12 mouse cellular contexts compared by ENCODE assay signal in genomic region chr4:141595605-141596268, GRCm38 (mm10). TPM values are rescaled to one million over a fixed set of nuclear protein-coding genes. Genes with fewer than 3 reads are reported as not detected.
DNase-seq lines count a peak whose midpoint lies in the region; ATAC-seq and TF ChIP-seq lines count a peak whose summit lies in the region.
"Had no signal": no experiment of that assay in that cellular context is flagged by ENCODE, and none has a peak within 500 bp of the region (broad histone marks: within the 10 kb centered on the region; RNA-seq: fewer than 3 reads in every experiment).

No protein-coding gene starts in this region.

- no peak overlapping the region for H3K27ac ChIP-seq in hindbrain, postnatal 0 days
- no peak overlapping the region for H3K27ac ChIP-seq in hindbrain, embryonic 11.5 days (ENCODE audit: low read depth, low read length)
- H3K27ac ChIP-seq: forebrain, embryonic 15.5 days; hindbrain, embryonic 13.5 days; stomach, embryonic 15.5 days had no signal

- no peaks in the 10 kb centered on the region for H3K4me1 ChIP-seq in hindbrain, postnatal 0 days (ENCODE audit: insufficient read depth, low read length)
- peaks cover 10% of the 10 kb centered on the region; the same call in 1 of the 2 replicates for H3K4me1 ChIP-seq in hindbrain, embryonic 11.5 days (replicated peaks; ENCODE audit: control insufficient read depth, insufficient read depth, low read length)

- WGBS in hindbrain, postnatal 0 days: 80% methylated on average over 9 of the region's 9 CpGs
- 84% methylated on average over 9 of the region's 9 CpGs for WGBS in hindbrain, embryonic 11.5 days

- H3K9me3 ChIP-seq in hindbrain, postnatal 0 days (ENCODE audit: low read length): no peaks in the 10 kb centered on the region
- H3K9me3 ChIP-seq in hindbrain, embryonic 11.5 days (ENCODE audit: control insufficient read depth, low read length): no peaks in the 10 kb centered on the region
- H3K9me3 ChIP-seq: forebrain, embryonic 15.5 days; hindbrain, embryonic 13.5 days; stomach, embryonic 15.5 days had no signal

- H3K4me3 ChIP-seq in hindbrain, postnatal 0 days (ENCODE audit: low read length): no peak overlapping the region
- no peak overlapping the region for H3K4me3 ChIP-seq in hindbrain, embryonic 11.5 days (ENCODE audit: low read depth, low read length)
- H3K4me3 ChIP-seq: forebrain, embryonic 15.5 days; hindbrain, embryonic 13.5 days; myocyte; stomach, embryonic 15.5 days had no signal

- no peak overlapping the region for H3K4me2 ChIP-seq in hindbrain, postnatal 0 days (ENCODE audit: low read depth, low read length)
- no peak overlapping the region for H3K4me2 ChIP-seq in hindbrain, embryonic 11.5 days (replicated peaks; ENCODE audit: low read depth, low read length)
- H3K4me2 ChIP-seq: forebrain, embryonic 15.5 days; hindbrain, embryonic 13.5 days; stomach, embryonic 15.5 days had no signal

- no peak for DNase-seq in hindbrain, postnatal 0 days (ENCODE audit: low spot score)
- DNase-seq in hindbrain, embryonic 11.5 days (ENCODE audit: low spot score): no peak
- peak; percentile 21 for DNase-seq in retina, postnatal 1 day
- no peak for DNase-seq in retina, embryonic 14.5 days (ENCODE audit: low spot score)
- peak; percentile 70 for DNase-seq in kidney, postnatal 14 days
- no peak for DNase-seq in ovary, adult 18-20 months (ENCODE audit: low spot score)
- no peak for DNase-seq in spleen, adult 12 weeks (ENCODE audit: low spot score)
- DNase-seq in gastrocnemius, adult 8-10 months (ENCODE audit: low spot score in 2 of 2): no peak

- H3K36me3 ChIP-seq in hindbrain, postnatal 0 days (ENCODE audit: insufficient read depth, low read length): no peaks in the 10 kb centered on the region
- no peaks in the 10 kb centered on the region for H3K36me3 ChIP-seq in hindbrain, embryonic 11.5 days (ENCODE audit: control insufficient read depth, insufficient read depth, low read length)
- H3K36me3 ChIP-seq: forebrain, embryonic 15.5 days had no signal

- no peaks in the 10 kb centered on the region for H3K27me3 ChIP-seq in hindbrain, postnatal 0 days (ENCODE audit: insufficient read depth, low read length)
- peaks cover 5% of the 10 kb centered on the region; the same call in 1 of the 2 replicates for H3K27me3 ChIP-seq in hindbrain, embryonic 11.5 days (ENCODE audit: control insufficient read depth, insufficient read depth, low read length)
- H3K27me3 ChIP-seq: stomach, embryonic 15.5 days had no signal

- peak; percentile 39 for TF ChIP-seq CTCF in hindbrain, postnatal 0 days (IDR thresholded peaks at IDR 0.05; ENCODE audit: low read depth)

- no peak for ATAC-seq in hindbrain, postnatal 0 days
- ATAC-seq in hindbrain, embryonic 11.5 days (ENCODE audit: low FRiP score): no peak
- ATAC-seq: forebrain, embryonic 15.5 days had no signal

- H3K9ac ChIP-seq in hindbrain, postnatal 0 days (replicated peaks; ENCODE audit: low read length): no peak overlapping the region
- no peak overlapping the region for H3K9ac ChIP-seq in hindbrain, embryonic 11.5 days (ENCODE audit: low read depth, low read length)
- H3K9ac ChIP-seq: forebrain, embryonic 15.5 days; hindbrain, embryonic 13.5 days; stomach, embryonic 15.5 days had no signal

RNA-seq across cellular contexts. Expression of gene Fblim1, which starts 10.2 kb away (rescaled TPM):
- total RNA-seq in hindbrain, postnatal 0 days (2014; rRNA removed): 22.5 and 26.7 TPM in 2 replicates
- 21.7 and 25.6 TPM in 2 replicates for polyA plus RNA-seq in hindbrain, postnatal 0 days (2015; fragmentation: Nextera tagmentation; extraction: Ambion mirVana)
- polyA plus RNA-seq in hindbrain, embryonic 11.5 days (2014; fragmentation: Nextera tagmentation; extraction: Ambion mirVana): 29.1 and 31.1 TPM in 2 replicates
- total RNA-seq in gastrocnemius, adult 8-10 months (2022): 1 to 10 TPM in 2 of 4 experiments, under 1 TPM in 2; 0.46 to 2.2 (median 0.94) TPM

RNA-seq across cellular contexts. Expression of gene Tmem82, which starts 22.7 kb away (rescaled TPM):
- 1.3 and 1.6 TPM in 2 replicates for total RNA-seq in hindbrain, postnatal 0 days (2014; rRNA removed)
- 1.3 and 1.5 TPM in 2 replicates for polyA plus RNA-seq in hindbrain, postnatal 0 days (2015; fragmentation: Nextera tagmentation; extraction: Ambion mirVana)
- 0.33 and 0.52 TPM in 2 replicates for polyA plus RNA-seq in hindbrain, embryonic 11.5 days (2014; fragmentation: Nextera tagmentation; extraction: Ambion mirVana)
- total RNA-seq in gastrocnemius, adult 8-10 months (2022): under 1 TPM; 0.16 to 0.46 (median 0.31) TPM

RNA-seq across cellular contexts. Expression of gene Slc25a34, which starts 27.9 kb away (rescaled TPM):
- 18.1 and 22.2 TPM in 2 replicates for total RNA-seq in hindbrain, postnatal 0 days (2014; rRNA removed)
- 3.0 and 3.6 TPM in 2 replicates for polyA plus RNA-seq in hindbrain, postnatal 0 days (2015; fragmentation: Nextera tagmentation; extraction: Ambion mirVana)
- polyA plus RNA-seq in hindbrain, embryonic 11.5 days (2014; fragmentation: Nextera tagmentation; extraction: Ambion mirVana): not detected in 2 replicates
- total RNA-seq in gastrocnemius, adult 8-10 months (2022): 10 to 100 TPM in 3 of 4 experiments, 1 to 10 TPM in 1; 9.2 to 14.0 (median 12.3) TPM

RNA-seq across cellular contexts. Expression of gene Spen, which starts 57.3 kb away (rescaled TPM):
- 16.9 and 17.4 TPM in 2 replicates for total RNA-seq in hindbrain, postnatal 0 days (2014; rRNA removed)
- 11.0 and 13.0 TPM in 2 replicates for polyA plus RNA-seq in hindbrain, postnatal 0 days (2015; fragmentation: Nextera tagmentation; extraction: Ambion mirVana)
- polyA plus RNA-seq in hindbrain, embryonic 11.5 days (2014; fragmentation: Nextera tagmentation; extraction: Ambion mirVana): 17.6 and 22.0 TPM in 2 replicates
- 10 to 100 TPM; 17.0 to 23.9 (median 23.5) TPM for total RNA-seq in gastrocnemius, adult 8-10 months (2022)

Comparison
In these comparisons a context has a peak if more than half of its experiments do, and no peak if none do; other contexts are left out.
1. DNase-seq: peak in retina, postnatal 1 day (single experiment) and kidney, postnatal 14 days (single experiment); none in hindbrain, postnatal 0 days (single experiment), hindbrain, embryonic 11.5 days (single experiment), retina, embryonic 14.5 days (single experiment), ovary, adult 18-20 months (single experiment), spleen, adult 12 weeks (single experiment) and gastrocnemius, adult 8-10 months (0 of 2).